Mouse (Mus musculus) Patski (cell line): ENCODE results near the gene Col8a1. TPM values are rescaled to one million over a fixed set of nuclear protein-coding genes. Genes with fewer than 3 reads are reported as not detected.

Source experiments
- ATAC-seq: fragments of 100-300 bp; one replicate; pipeline ENCODE4 v1.8.0; 2021
- CTCF ChIA-PET: fragments of 350-600 bp; sonication (Branson Sonifier 250); formaldehyde crosslinking; loops from one replicate; lab custom pipeline; 2022; ENCODE audit warnings: inconsistent platforms; lab: Charles Lee
- POLR2A ChIA-PET: fragments of 350-600 bp; sonication (Branson Sonifier 250); formaldehyde crosslinking; loops from one replicate; lab custom pipeline; 2022; ENCODE audit warnings: antibody characterized with exemption, inconsistent platforms; lab: Charles Lee
- DNase-seq: peaks from one replicate; pipeline ENCODE4 v3.0.0-alpha.2; 2011; ENCODE audit warnings: low read depth, low spot score
- H3K27me3 ChIP-seq: fragments of 371-371 bp; one replicate; pipeline ENCODE4 v1.5.1; 2021
- CTCF ChIP-seq: fragments of 100-300 bp; IDR thresholded peaks from one replicate; pipeline ENCODE4 v1.5.1; 2021
- in situ Hi-C: fragments of 300-500 bp; cut with MboI; formaldehyde crosslinking; loops from 3 replicates; pipeline ENCODE4 v1.11.1; 2018; ENCODE audit warnings: low pct_unique_long_range_greater_than_20kb, mixed read lengths
- polyA plus RNA-seq: library from polyadenylated mRNA; unstranded; gene quantifications from one replicate; pipeline ENCODE4 v1.2.3, GENCODE M21; 2021

Col8a1 gene
- 36.6 TPM for polyA plus RNA-seq

DNA sequence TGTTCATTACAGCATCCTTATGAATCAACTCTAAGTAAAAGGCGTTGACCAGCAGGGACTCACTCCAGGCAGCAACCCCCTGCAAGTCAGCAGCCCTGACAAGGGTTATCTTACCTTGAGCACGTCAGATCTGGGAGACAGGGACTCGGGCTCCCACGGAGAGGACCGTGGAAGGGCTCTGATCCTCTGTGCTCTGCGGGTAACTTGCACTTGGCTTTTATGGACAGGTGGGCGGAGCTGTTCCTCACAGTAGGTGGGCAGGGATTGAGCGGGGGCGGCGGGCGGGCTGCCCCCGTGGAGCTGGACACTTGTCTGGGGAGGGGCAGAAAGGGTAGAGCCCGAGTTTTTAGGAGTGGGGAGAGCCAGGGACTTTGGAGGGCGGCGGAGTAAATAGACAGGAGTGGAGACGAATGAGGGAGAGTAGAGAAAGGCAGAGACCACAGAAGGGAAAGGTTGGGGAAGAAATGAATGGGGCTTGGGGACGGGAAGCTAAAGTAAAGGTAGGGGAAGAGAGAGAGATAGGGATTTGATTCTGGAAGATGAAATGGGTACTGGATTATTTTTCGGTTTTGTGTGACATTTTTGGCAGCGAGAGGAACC, at the start of gene Col8a1:
Gene Col8a1 (minus strand): TSS at position 212 of the 600 bp plus-strand sequence.
- POLR2A ChIA-PET = interaction anchor here (0.6 to 0.7 kb wide), 2 partner anchors 45 to 188 kb away, joined by 3 read pairs; no protein-coding TSS in a partner anchor
- CTCF ChIA-PET = interaction anchor here (0.9 kb wide), 1 partner anchor 85 kb away, joined by 3 read pairs; no protein-coding TSS in a partner anchor
- DNase-seq (no peak), ATAC-seq (peak; percentile 23)
- TF ChIP-seq CTCF = no peak
- in situ Hi-C loops = loop anchor here (5.0 to 10.0 kb wide), 2 partner anchors 82 to 150 kb away; no protein-coding TSS in a partner anchor
- H3K27me3 ChIP-seq = no peaks in the 10 kb centered on the region

DNA sequence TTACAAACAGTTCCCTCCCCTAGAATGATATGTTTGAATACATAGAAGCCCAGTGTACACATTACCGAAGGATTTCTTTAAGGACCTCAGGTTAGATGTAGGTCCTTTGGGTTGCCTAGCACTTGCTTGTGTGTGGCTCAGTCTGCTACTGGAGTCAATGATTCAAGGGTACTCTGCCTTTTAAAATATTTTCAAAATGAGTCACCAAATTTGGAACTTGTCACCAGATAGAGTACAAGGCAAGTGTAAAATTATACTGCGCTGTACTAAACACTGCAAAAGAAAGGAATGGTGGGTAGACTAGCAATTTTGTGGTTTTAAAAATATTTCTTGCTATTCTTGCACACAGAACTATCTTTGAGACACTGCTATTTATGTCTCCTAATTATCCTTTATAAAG, 47.3 kb upstream of the Col8a1 start:
- no peaks in the 10 kb centered on the region for H3K27me3 ChIP-seq
- in situ Hi-C loops = no loop called here
- TF ChIP-seq CTCF = no peak
- CTCF ChIA-PET = no interaction called here
- ATAC-seq = peak; percentile 51
- no peak for DNase-seq
- POLR2A ChIA-PET = no interaction called here

DNA sequence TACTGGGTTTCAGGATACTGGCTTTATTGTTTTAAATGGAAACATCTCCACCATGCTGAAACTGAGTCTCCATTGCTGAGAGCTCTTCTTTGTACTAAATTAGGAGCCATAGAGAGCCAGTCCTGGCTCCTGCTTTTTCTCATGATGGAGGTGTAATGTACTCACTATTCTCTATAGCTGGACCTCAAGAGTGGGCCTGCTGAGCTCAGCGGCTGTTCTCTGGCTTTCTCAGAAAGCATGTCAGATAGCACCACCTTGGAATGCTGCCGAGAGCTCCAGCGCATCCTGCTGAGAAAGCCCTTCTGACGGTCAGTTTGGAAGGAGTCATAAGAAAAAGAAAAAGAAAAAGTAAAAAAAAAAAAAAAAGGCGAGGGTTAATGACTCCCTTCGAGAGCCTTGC, 41.8 kb upstream of the Col8a1 start:
- DNase-seq = no peak
- CTCF ChIA-PET = interaction anchor here (0.7 to 0.9 kb wide), 2 partner anchors 12 to 115 kb away, joined by 3 read pairs; no protein-coding TSS in a partner anchor
- no peak for TF ChIP-seq CTCF
- POLR2A ChIA-PET = no interaction called here
- in situ Hi-C loops = no loop called here
- no peaks in the 10 kb centered on the region for H3K27me3 ChIP-seq
- ATAC-seq = no peak

DNA sequence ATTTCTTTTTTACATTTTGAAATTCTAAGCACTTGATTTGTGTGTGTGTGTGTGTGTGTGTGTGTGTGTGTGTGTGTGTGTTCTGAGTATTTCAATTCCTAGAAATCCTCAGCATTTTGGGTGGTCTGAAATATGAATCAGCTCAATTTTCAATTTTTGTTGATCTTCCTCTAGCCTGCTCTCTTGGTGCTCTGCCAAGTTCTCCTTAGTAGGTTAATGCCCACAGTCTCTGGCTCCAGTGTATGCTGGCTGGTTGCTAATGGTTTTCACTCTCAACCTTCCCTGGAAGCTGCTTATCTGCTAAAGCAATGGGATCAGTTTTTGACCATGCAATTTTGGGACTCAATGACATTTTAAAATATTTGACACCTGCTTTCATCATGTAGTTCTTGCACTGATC, 24.5 kb upstream of the Col8a1 start:
- no peak for DNase-seq
- no peaks in the 10 kb centered on the region for H3K27me3 ChIP-seq
- no peak for TF ChIP-seq CTCF
- POLR2A ChIA-PET = no interaction called here
- in situ Hi-C loops = no loop called here
- ATAC-seq = no peak
- CTCF ChIA-PET = no interaction called here

DNA sequence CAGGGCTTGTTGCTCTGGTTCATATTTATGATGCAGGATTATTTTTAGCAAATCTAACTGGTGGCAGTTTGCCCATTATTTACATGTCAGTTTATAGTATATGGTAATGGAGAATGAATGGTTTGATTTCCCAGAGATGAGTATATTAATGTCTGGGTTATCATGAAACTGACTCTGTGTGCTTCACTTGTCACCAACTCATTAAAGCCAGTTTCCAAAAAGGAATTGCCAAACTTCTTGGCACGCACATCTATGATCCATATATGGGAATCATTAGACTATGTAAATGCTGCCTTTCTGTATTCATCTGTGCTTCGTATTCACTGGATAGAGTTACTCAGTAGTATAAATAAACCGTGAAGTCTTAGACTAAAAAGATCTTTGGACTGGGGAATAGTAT, 11.1 kb upstream of the Col8a1 start:
- DNase-seq (no peak), ATAC-seq (no peak)
- CTCF ChIA-PET = no interaction called here
- POLR2A ChIA-PET = no interaction called here
- in situ Hi-C loops = no loop called here
- no peak for TF ChIP-seq CTCF
- no peaks in the 10 kb centered on the region for H3K27me3 ChIP-seq

DNA sequence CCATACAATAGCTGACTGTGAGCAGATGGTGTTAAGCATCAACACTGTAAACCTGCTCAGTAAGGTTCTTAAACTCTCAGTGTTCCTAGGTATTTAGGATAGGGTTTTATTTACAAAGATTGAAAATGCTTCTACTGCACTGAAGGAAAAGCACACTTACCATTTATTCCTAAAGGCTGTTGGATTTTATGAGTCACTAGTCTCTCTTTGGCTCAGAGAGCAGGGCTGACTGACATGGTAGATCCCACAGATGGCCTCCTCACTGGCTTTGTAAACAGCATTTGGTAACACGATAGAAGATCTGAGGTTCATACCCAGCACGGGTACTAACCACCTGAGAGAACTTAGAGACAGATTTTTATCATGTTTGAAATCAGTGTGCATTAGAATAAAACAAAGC, 5.3 kb upstream of the Col8a1 start:
- DNase-seq = no peak
- ChIA-PET POLR2A (no interaction called here), CTCF (no interaction called here)
- ATAC-seq = no peak
- in situ Hi-C loops = loop anchor here (10.0 kb wide), 1 partner anchor 145 kb away; no protein-coding TSS in a partner anchor
- TF ChIP-seq CTCF = no peak
- H3K27me3 ChIP-seq = no peaks in the 10 kb centered on the region

DNA sequence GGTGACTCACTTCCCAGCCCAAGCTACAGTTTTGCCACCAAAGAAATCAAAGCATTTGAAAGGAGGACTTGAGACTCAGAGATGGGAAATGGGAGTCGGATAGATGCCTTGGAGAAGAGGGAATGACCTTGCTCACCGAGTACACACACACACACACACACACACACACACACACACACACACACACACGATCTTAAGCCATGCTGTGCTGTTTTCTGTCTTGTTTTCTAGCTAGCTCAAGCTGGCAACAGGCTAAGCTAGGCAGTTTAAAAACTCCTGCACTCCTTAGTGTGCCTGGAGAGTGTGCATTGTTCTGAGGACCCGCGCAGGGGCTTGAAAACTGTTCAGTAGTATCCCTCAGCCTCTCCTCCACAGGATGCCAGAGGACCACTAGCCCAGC, 1.2 kb upstream of the Col8a1 start:
- in situ Hi-C loops = loop anchor here (10.0 kb wide), 1 partner anchor 149 kb away; no protein-coding TSS in a partner anchor
- TF ChIP-seq CTCF = no peak
- ATAC-seq (no peak), DNase-seq (no peak)
- ChIA-PET CTCF (interaction anchor here (0.9 to 1.2 kb wide), 2 partner anchors 61 to 86 kb away, joined by 3 to 4 read pairs; no protein-coding TSS in a partner anchor), POLR2A (interaction anchor here (0.7 kb wide), 1 partner anchor 90 kb away, joined by 3 read pairs; no protein-coding TSS in a partner anchor)
- no peaks in the 10 kb centered on the region for H3K27me3 ChIP-seq

DNA sequence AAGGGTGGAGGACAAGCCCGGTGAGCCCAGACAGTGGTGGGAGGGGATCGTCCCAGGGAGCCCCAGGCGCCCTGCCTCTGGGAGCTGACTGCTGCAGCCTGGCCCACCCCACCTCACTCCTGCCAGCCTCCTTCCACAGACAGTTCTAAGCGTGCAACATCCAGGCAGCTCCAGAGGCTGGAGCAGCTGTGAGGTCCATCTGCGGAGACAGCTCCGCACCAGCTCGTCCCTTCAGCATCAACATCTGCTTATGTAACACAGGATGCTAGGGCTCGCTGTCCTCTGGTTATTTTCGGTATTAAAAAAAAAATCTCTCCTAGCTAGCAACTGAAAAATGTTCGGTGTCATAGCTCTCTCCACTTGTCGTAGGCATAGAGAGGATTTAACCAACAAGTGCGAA, 704 bp upstream of the Col8a1 start:
- CTCF ChIA-PET = interaction anchor here (0.9 to 1.2 kb wide), 2 partner anchors 60 to 86 kb away, joined by 3 to 4 read pairs; no protein-coding TSS in a partner anchor
- in situ Hi-C loops = loop anchor here (10.0 kb wide), 1 partner anchor 150 kb away; no protein-coding TSS in a partner anchor
- ATAC-seq (no peak), DNase-seq (no peak)
- TF ChIP-seq CTCF = no peak
- H3K27me3 ChIP-seq = no peaks in the 10 kb centered on the region
- POLR2A ChIA-PET = interaction anchor here (0.7 kb wide), 2 partner anchors 44 to 90 kb away, joined by 3 read pairs; no protein-coding TSS in a partner anchor

DNA sequence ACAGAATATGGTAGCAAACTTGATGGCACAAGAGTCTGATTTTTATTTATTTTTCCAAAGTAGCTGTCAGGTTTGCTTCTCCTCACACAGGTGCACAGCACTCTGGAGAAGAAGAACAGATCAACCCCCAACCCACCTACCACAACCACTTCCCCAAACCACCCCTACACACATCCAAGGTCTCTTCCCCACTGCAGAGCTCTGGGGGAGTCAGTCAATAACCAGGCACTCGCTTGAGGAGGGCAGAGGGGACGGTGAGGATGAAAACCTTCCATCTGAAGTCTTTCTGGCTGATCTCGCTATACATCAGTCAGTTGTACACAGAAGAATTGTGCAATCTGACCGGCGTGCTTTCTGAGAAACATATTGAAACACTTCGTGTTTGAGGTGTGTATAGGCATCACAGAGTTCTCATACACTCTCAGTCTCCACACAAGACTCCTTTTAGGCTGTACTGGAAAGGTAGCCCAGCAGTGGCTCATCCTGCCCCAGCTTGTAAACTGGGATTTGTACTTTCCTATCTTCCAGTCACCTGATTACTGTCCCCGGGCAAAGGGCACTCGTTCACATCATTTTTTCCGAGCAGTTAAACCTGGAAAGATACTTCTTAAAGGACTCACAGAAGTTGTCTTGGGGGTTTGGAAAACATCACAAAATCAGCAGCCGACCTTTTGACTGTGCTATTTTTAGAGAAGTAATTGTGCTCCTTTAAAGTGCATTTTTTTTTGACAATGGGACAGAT, 827 bp downstream of the Col8a1 start:
- CTCF ChIA-PET = no interaction called here
- TF ChIP-seq CTCF = no peak
- no peak for ATAC-seq
- POLR2A ChIA-PET = interaction anchor here (0.6 kb wide), 1 partner anchor 189 kb away, joined by 3 read pairs; no protein-coding TSS in a partner anchor
- in situ Hi-C loops = loop anchor here (5.0 to 10.0 kb wide), 2 partner anchors 81 to 151 kb away; no protein-coding TSS in a partner anchor
- DNase-seq = no peak
- H3K27me3 ChIP-seq = no peaks in the 10 kb centered on the region

DNA sequence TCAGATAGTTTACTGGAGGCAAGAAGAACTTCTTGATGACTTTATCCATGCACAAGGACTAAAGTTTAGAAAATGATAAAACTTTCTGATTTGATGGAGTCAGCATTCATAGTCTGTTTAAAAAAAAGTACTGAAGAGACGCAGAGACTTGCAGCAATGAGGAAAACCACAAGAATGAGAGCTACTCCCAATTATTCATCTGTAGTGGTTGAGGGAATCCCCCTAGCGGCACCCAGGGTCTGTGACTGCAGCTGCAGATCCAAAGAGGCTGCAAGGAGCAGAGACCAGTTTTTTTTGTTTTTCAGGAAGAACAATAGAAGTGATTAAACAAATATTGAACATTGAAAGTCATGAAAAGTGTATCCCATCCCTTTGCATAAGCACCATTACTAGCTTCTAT, 4.0 kb downstream of the Col8a1 start:
- CTCF ChIA-PET = interaction anchor here (0.6 to 1.9 kb wide), 10 partner anchors 14 to 640 kb away, joined by 3 to 11 read pairs (median 3); no protein-coding TSS in a partner anchor
- POLR2A ChIA-PET = no interaction called here
- ATAC-seq (peak; percentile 12), DNase-seq (no peak)
- peak; percentile 61 for TF ChIP-seq CTCF
- in situ Hi-C loops = loop anchor here (5.0 to 10.0 kb wide), 2 partner anchors 78 to 154 kb away; no protein-coding TSS in a partner anchor
- no peaks in the 10 kb centered on the region for H3K27me3 ChIP-seq
